Mouse (Mus musculus) brain, embryonic 14.5 days (tissue): ENCODE measurements around the gene Pdik1l.

Experiments
- CTCF ChIP-seq: fragments of 200-500 bp; IDR thresholded peaks from 2 replicates; pipeline ENCODE4 v1.5.1; 2012; ENCODE audit warnings: inconsistent platforms, mild to moderate bottlenecking, moderate library complexity, borderline replicate concordance; ENCODE audit not compliant: insufficient read depth, insufficient read length; ENCODE audit errors: extremely low read depth
- POLR2A ChIP-seq: fragments of 200-500 bp; IDR thresholded peaks from 2 replicates; pipeline ENCODE4 v1.6.1; 2012; ENCODE audit warnings: mild to moderate bottlenecking, inconsistent platforms, borderline replicate concordance; ENCODE audit not compliant: poor library complexity, insufficient read depth, insufficient read length, severe bottlenecking; ENCODE audit errors: extremely low read depth

GRCm38 (mm10) chr4:134312341-134312740 is 24.6 kb upstream of the Pdik1l start:
- TF ChIP-seq CTCF, result no peak
- TF ChIP-seq POLR2A, result no peak
